Comparison of ENCODE assay signal across 8 mouse cellular contexts in genomic region chr11:69994401-69995090, GRCm38 (mm10). TPM values are rescaled to one million over a fixed set of nuclear protein-coding genes. Genes with fewer than 3 reads are reported as not detected.
DNase-seq lines count a peak whose midpoint lies in the region; ATAC-seq and TF ChIP-seq lines count a peak whose summit lies in the region.

No protein-coding gene starts in this region.

- peaks cover 11% of the 10 kb centered on the region for H3K4me1 ChIP-seq in heart, postnatal 0 days (ENCODE audit: control insufficient read depth, insufficient read depth)
- H3K4me1 ChIP-seq in E14TG2a.4 (replicated peaks; ENCODE audit: low read depth, low read length) = peaks cover 58% of the 10 kb centered on the region
- peaks cover 42% of the 10 kb centered on the region for H3K4me1 ChIP-seq in embryonic facial prominence, embryonic 13.5 days
- H3K4me1 ChIP-seq in liver, embryonic 13.5 days (replicated peaks) = peaks cover 62% of the 10 kb centered on the region

- peaks cover 41% of the 10 kb centered on the region for H3K36me3 ChIP-seq in heart, postnatal 0 days (replicated peaks; ENCODE audit: control insufficient read depth, insufficient read depth, low read length)
- H3K36me3 ChIP-seq in E14TG2a.4 (ENCODE audit: insufficient read depth, low read length) = peaks cover 51% of the 10 kb centered on the region
- H3K36me3 ChIP-seq in embryonic facial prominence, embryonic 13.5 days = peaks cover 44% of the 10 kb centered on the region
- H3K36me3 ChIP-seq in liver, embryonic 13.5 days = peaks cover 46% of the 10 kb centered on the region

- no peaks in the 10 kb centered on the region for H3K9me3 ChIP-seq in heart, postnatal 0 days (replicated peaks; ENCODE audit: control insufficient read depth, low read length)
- no peaks in the 10 kb centered on the region for H3K9me3 ChIP-seq in E14TG2a.4 (ENCODE audit: low read length)
- no peaks in the 10 kb centered on the region for H3K9me3 ChIP-seq in embryonic facial prominence, embryonic 13.5 days
- no peaks in the 10 kb centered on the region for H3K9me3 ChIP-seq in liver, embryonic 13.5 days (replicated peaks)

- H3K27ac ChIP-seq in heart, postnatal 0 days (ENCODE audit: low read depth) = no peak overlapping the region
- no peak overlapping the region for H3K27ac ChIP-seq in embryonic facial prominence, embryonic 13.5 days
- H3K27ac ChIP-seq in liver, embryonic 13.5 days = peak overlapping the region; percentile 99

- H3K9ac ChIP-seq in heart, postnatal 0 days (replicated peaks; ENCODE audit: low read depth, low read length) = no peak overlapping the region
- no peak overlapping the region for H3K9ac ChIP-seq in embryonic facial prominence, embryonic 13.5 days
- H3K9ac ChIP-seq in liver, embryonic 13.5 days = peak overlapping the region; percentile 100; the same call in 1 of the 2 replicates

- DNase-seq in heart, postnatal 0 days (ENCODE audit: low spot score) = no peak
- no peak for DNase-seq in heart, adult 18-20 months
- no peak for DNase-seq in liver, embryonic 13.5 days
- no peak for DNase-seq in thymus, postnatal 4 days
- DNase-seq in gastrocnemius, postnatal 25 days = no peak
- DNase-seq in cerebellum, adult 8-10 months = no peak

- ATAC-seq in heart, postnatal 0 days (ENCODE audit: insufficient read depth, low read depth) = no peak
- no peak for ATAC-seq in embryonic facial prominence, embryonic 13.5 days (ENCODE audit: insufficient number of reproducible peaks, insufficient read depth, low FRiP score, low TSS enrichment, low read depth)
- ATAC-seq in liver, embryonic 13.5 days (ENCODE audit: low read depth) = no peak

- no peaks in the 10 kb centered on the region for H3K27me3 ChIP-seq in heart, postnatal 0 days (ENCODE audit: control insufficient read depth, insufficient read depth, low read length)
- H3K27me3 ChIP-seq in E14TG2a.4 (ENCODE audit: insufficient read depth, low read length) = no peaks in the 10 kb centered on the region
- H3K27me3 ChIP-seq in embryonic facial prominence, embryonic 13.5 days = no peaks in the 10 kb centered on the region
- H3K27me3 ChIP-seq in liver, embryonic 13.5 days = no peaks in the 10 kb centered on the region

- WGBS in heart, postnatal 0 days = 84% methylated on average over 11 of the region's 11 CpGs
- 85% methylated on average over 11 of the region's 11 CpGs for WGBS in embryonic facial prominence, embryonic 13.5 days
- WGBS in liver, embryonic 13.5 days (ENCODE audit: insufficient replicate concordance) = 82% methylated on average over 11 of the region's 11 CpGs

- no peak overlapping the region for H3K4me3 ChIP-seq in heart, postnatal 0 days (ENCODE audit: low read depth, low read length)
- H3K4me3 ChIP-seq in E14TG2a.4 (replicated peaks; ENCODE audit: low read length) = peak overlapping the region; percentile 100; the same call in 1 of the 2 replicates
- no peak overlapping the region for H3K4me3 ChIP-seq in embryonic facial prominence, embryonic 13.5 days
- H3K4me3 ChIP-seq in liver, embryonic 13.5 days (replicated peaks) = peak overlapping the region; percentile 98

- TF ChIP-seq CTCF in heart, postnatal 0 days (IDR thresholded peaks at IDR 0.05; ENCODE audit: low read depth) = peak; percentile 12; the same call in 1 of the 2 replicates
- TF ChIP-seq CTCF in E14TG2a.4 (conservative IDR thresholded peaks at IDR 0.05; ENCODE audit: low read length) = no peak

- H3K4me2 ChIP-seq in heart, postnatal 0 days (ENCODE audit: low read depth, low read length) = peak overlapping the region; percentile 46
- peak overlapping the region; percentile 50; the same call in 1 of the 2 replicates for H3K4me2 ChIP-seq in embryonic facial prominence, embryonic 13.5 days
- peak overlapping the region; percentile 90 for H3K4me2 ChIP-seq in liver, embryonic 13.5 days

- no peak for TF ChIP-seq EP300 in heart, postnatal 0 days (IDR thresholded peaks at IDR 0.05; ENCODE audit: low read depth)

RNA-seq across cellular contexts. Expression of gene Phf23, which starts 1.0 kb away (rescaled TPM):
- 27.4 and 54.8 TPM in 2 replicates for total RNA-seq in heart, postnatal 0 days (2014; rRNA removed; ENCODE audit: low replicate concordance)
- 30.3 and 34.2 TPM in 2 replicates for polyA plus RNA-seq in heart, postnatal 0 days (2015; fragmentation: Nextera tagmentation; extraction: Ambion mirVana)
- 10 to 100 TPM; 18.4 to 19.7 TPM for total RNA-seq in heart, adult 18-20 months (2021)
- polyA plus RNA-seq in embryonic facial prominence, embryonic 13.5 days (2015; fragmentation: Nextera tagmentation; extraction: Ambion mirVana) = 87.8 and 93.3 TPM in 2 replicates
- polyA plus RNA-seq in liver, embryonic 13.5 days (2015; fragmentation: Nextera tagmentation; extraction: Ambion mirVana) = 29.8 and 32.7 TPM in 2 replicates
- total RNA-seq in gastrocnemius, postnatal 25 days (2021) = 10 to 100 TPM; 15.0 to 16.1 TPM

RNA-seq across cellular contexts. Expression of gene Gabarap, which starts 3.6 kb away (rescaled TPM):
- 208 and 305 TPM in 2 replicates for total RNA-seq in heart, postnatal 0 days (2014; rRNA removed; ENCODE audit: low replicate concordance)
- 472 and 510 TPM in 2 replicates for polyA plus RNA-seq in heart, postnatal 0 days (2015; fragmentation: Nextera tagmentation; extraction: Ambion mirVana)
- total RNA-seq in heart, adult 18-20 months (2021) = 100 to 1,000 TPM; 285 to 320 TPM
- polyA plus RNA-seq in embryonic facial prominence, embryonic 13.5 days (2015; fragmentation: Nextera tagmentation; extraction: Ambion mirVana) = 511 and 542 TPM in 2 replicates
- polyA plus RNA-seq in liver, embryonic 13.5 days (2015; fragmentation: Nextera tagmentation; extraction: Ambion mirVana) = 259 and 294 TPM in 2 replicates
- 100 to 1,000 TPM; 148 to 170 TPM for total RNA-seq in gastrocnemius, postnatal 25 days (2021)

RNA-seq across cellular contexts. Expression of gene Dvl2, which starts 5.8 kb away (rescaled TPM):
- 10.8 TPM in 2 replicates for total RNA-seq in heart, postnatal 0 days (2014; rRNA removed; ENCODE audit: low replicate concordance)
- polyA plus RNA-seq in heart, postnatal 0 days (2015; fragmentation: Nextera tagmentation; extraction: Ambion mirVana) = 6.5 and 7.5 TPM in 2 replicates
- total RNA-seq in heart, adult 18-20 months (2021) = 1 to 10 TPM; 3.4 to 4.8 TPM
- 55.0 and 56.8 TPM in 2 replicates for polyA plus RNA-seq in embryonic facial prominence, embryonic 13.5 days (2015; fragmentation: Nextera tagmentation; extraction: Ambion mirVana)
- 6.4 and 7.4 TPM in 2 replicates for polyA plus RNA-seq in liver, embryonic 13.5 days (2015; fragmentation: Nextera tagmentation; extraction: Ambion mirVana)
- 1 to 10 TPM; 3.7 to 4.1 TPM for total RNA-seq in gastrocnemius, postnatal 25 days (2021)

RNA-seq across cellular contexts. Expression of gene Elp5, which starts 12.2 kb away (rescaled TPM):
- total RNA-seq in heart, postnatal 0 days (2014; rRNA removed; ENCODE audit: low replicate concordance) = 77.7 and 108 TPM in 2 replicates
- polyA plus RNA-seq in heart, postnatal 0 days (2015; fragmentation: Nextera tagmentation; extraction: Ambion mirVana) = 89.8 and 96.1 TPM in 2 replicates
- total RNA-seq in heart, adult 18-20 months (2021) = 10 to 100 TPM; 46.2 to 53.1 TPM
- polyA plus RNA-seq in embryonic facial prominence, embryonic 13.5 days (2015; fragmentation: Nextera tagmentation; extraction: Ambion mirVana) = 125 and 127 TPM in 2 replicates
- polyA plus RNA-seq in liver, embryonic 13.5 days (2015; fragmentation: Nextera tagmentation; extraction: Ambion mirVana) = 84.9 and 86.9 TPM in 2 replicates
- total RNA-seq in gastrocnemius, postnatal 25 days (2021) = 10 to 100 TPM; 37.0 to 44.2 TPM

RNA-seq across cellular contexts. Expression of gene Ctdnep1, which starts 13.6 kb away (rescaled TPM):
- 43.0 and 45.6 TPM in 2 replicates for total RNA-seq in heart, postnatal 0 days (2014; rRNA removed; ENCODE audit: low replicate concordance)
- 24.8 and 25.5 TPM in 2 replicates for polyA plus RNA-seq in heart, postnatal 0 days (2015; fragmentation: Nextera tagmentation; extraction: Ambion mirVana)
- 100 to 1,000 TPM; 130 to 144 TPM for total RNA-seq in heart, adult 18-20 months (2021)
- polyA plus RNA-seq in embryonic facial prominence, embryonic 13.5 days (2015; fragmentation: Nextera tagmentation; extraction: Ambion mirVana) = 30.0 and 30.9 TPM in 2 replicates
- polyA plus RNA-seq in liver, embryonic 13.5 days (2015; fragmentation: Nextera tagmentation; extraction: Ambion mirVana) = 8.7 and 10.1 TPM in 2 replicates
- total RNA-seq in gastrocnemius, postnatal 25 days (2021) = 100 to 1,000 TPM; 195 to 205 TPM

Comparison
In these comparisons a context has a peak if more than half of its experiments do, and no peak if none do; other contexts are left out.
1. H3K4me3 ChIP-seq: peak in E14TG2a.4 (single experiment) and liver, embryonic 13.5 days (single experiment); none in heart, postnatal 0 days (single experiment) and embryonic facial prominence, embryonic 13.5 days (single experiment).
2. Peak in every context shown above with its lines, with median percentiles within 50 percentile points of each other: H3K4me2 ChIP-seq.